Mouse (Mus musculus) heart, adult 2 months (tissue): Measurements from ENCODE around the gene Ccdc60.

ENCODE experiments used
- CTCF ChIP-seq: fragments of 200-600 bp; IDR thresholded peaks from 2 replicates; pipeline ENCODE4 v1.8.1; 2022; ENCODE audit warnings: antibody characterized with exemption, mild to moderate bottlenecking, moderate library complexity
- EP300 ChIP-seq: fragments of 200-500 bp; IDR thresholded peaks from 2 replicates; pipeline ENCODE4 v1.6.1; 2011; ENCODE audit warnings: low read depth, low read length, control low read depth; ENCODE audit not compliant: insufficient read depth
- POLR2A ChIP-seq: fragments of 200-500 bp; IDR thresholded peaks from 2 replicates; pipeline ENCODE4 v1.6.1; 2011; ENCODE audit warnings: mild to moderate bottlenecking, low read depth, low read length, control low read depth; ENCODE audit not compliant: insufficient read depth

- no peak for TF ChIP-seq EP300
- TF ChIP-seq POLR2A = no peak
- TF ChIP-seq CTCF = no peak
These were observed 24.9 kb upstream of the Ccdc60 start for GRCm38 (mm10) chr5:116313711-116314110.
